Mouse (Mus musculus): ENCODE results near the gene Col19a1. TPM values are rescaled to one million over a fixed set of nuclear protein-coding genes. Genes with fewer than 3 reads are reported as not detected.
"Not testable (repeated sequence)": the region's sequence is repeated elsewhere in the genome, so short reads cannot be mapped to it uniquely, and the experiment has no call there.

The Col19a1 gene
- polyA plus RNA-seq (2016; fragmentation: Nextera tagmentation; extraction: Ambion mirVana) = 0.26 and 0.56 TPM in 2 replicates

DNA sequence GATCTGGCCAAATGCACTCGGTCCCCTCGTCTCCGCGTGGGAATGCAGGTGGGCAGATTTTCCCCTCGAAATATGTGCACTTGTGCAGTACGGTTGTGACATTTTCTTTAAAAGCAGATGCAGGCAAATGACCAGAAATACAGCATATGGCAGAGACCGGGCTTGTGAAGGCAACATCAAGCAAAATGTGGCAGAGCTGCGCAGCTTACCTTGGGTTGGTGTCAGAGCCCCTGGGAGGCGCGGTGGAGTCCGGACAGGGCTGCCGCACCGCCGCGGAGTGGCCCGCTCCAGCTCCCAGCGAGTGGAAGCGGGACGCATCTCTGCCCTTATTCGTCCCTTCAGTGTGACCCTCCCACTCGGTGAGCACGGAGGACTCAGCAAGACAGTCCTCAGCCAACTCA lies at the start of gene Col19a1:
Gene Col19a1 (minus strand): TSS at position 332 of the 401 bp plus-strand sequence.
- Histone ChIP-seq H3K27ac (peak within 1 kb of the TSS; percentile 66), H3K36me3 (no peaks in the 10 kb centered on the region), H3K27me3 (ENCODE audit: low read depth, poor library complexity, severe bottlenecking) (peaks cover 69% of the 10 kb centered on the region), H3K4me3 (peak within 1 kb of the TSS; percentile 61), H3K9me3 (replicated peaks) (no peaks in the 10 kb centered on the region), H3K4me1 (peaks cover 10% of the 10 kb centered on the region)
- DNase-seq (ENCODE audit: low spot score) = peak; percentile 53
- WGBS = 3% methylated on average over 22 of the region's 22 CpGs

DNA sequence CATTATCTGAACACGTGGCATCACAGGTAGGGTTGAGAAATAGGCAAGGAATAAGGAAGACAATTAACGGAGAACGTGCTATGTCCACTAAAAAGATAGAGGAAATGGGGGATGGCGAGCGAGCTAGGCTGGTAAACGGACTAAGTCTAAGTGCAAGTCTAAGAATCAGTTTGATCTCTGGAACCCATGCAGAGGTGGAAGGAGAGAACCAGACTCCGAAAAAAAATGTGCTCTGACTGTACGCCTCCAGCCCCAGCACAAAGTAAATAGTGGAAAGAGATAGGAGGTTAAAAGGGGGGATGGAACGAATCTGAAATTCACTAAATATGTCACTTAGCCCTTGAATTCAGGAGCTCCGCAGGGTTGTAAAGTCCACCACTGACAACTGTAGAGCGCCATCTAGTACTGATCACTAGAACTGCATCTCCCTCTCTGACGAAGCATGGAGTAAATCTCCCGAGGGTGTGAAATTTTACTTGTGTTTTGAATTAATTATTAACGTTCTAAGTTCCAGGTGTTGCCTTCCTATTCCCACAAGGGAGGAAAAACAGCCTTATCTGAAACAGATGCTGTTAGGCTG lies 46.4 kb upstream of the Col19a1 start:
- H3K4me1 ChIP-seq = no peaks in the 10 kb centered on the region
- WGBS = 40% methylated on average over 14 of the region's 14 CpGs

DNA sequence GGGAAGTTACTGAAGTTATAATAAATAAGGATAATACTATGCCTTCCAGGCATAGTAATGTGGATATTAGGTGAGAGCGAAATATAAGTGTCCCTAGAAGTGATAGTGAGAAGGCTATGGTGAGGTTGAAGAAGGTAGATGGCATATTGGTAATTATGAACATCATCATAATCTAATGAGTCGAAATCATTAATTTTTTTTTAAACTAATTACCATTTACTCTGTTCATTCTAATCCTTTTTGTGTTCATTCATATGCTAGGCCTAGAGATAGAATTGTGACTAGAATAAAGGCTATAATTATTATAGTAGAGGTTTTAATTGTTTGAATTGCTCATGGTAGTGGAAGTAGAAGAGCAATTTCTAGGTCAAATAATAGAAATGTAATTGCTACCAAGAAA lies 25.3 kb upstream of the Col19a1 start:
- H3K4me1 ChIP-seq; H3K9me3 ChIP-seq (replicated peaks); DNase-seq (ENCODE audit: low spot score); H3K36me3 ChIP-seq; H3K27me3 ChIP-seq (ENCODE audit: low read depth, poor library complexity, severe bottlenecking); H3K27ac ChIP-seq; H3K4me3 ChIP-seq: not testable (repeated sequence)
- under 1% methylated on average over 1 of the region's 2 CpGs for WGBS

More for the DNA sequence above, 46.4 kb upstream of the Col19a1 start:
- DNase-seq (ENCODE audit: low spot score) = peak; percentile 31
- H3K9me3 ChIP-seq (replicated peaks) = no peaks in the 10 kb centered on the region
- no peaks in the 10 kb centered on the region for H3K36me3 ChIP-seq
- no peaks in the 10 kb centered on the region for H3K27me3 ChIP-seq (ENCODE audit: low read depth, poor library complexity, severe bottlenecking)
- no peak overlapping the region for H3K27ac ChIP-seq
- no peak overlapping the region for H3K4me3 ChIP-seq

DNA sequence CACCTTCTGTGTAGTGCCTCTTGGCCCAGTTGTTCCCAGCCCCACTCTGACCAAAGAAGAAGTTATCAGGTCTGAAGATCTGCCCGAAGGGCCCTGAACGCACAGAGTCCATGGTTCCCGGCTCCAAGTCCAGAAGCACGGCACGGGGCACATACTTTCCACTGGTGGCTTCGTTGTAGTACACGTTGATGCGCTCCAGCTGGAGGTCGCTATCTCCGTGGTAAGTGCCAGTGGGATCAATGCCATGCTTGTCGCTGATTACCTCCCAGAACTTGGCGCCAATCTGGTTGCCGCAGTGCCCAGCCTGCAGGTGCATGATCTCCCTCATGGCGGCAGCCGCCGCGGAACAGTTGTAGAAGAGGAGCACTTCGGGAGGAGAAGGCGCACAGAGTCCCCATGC lies 7.8 kb upstream of the Col19a1 start:
- Histone ChIP-seq H3K4me1 (no peaks in the 10 kb centered on the region), H3K9me3 (replicated peaks) (no peaks in the 10 kb centered on the region), H3K36me3 (no peaks in the 10 kb centered on the region), H3K27ac (no peak overlapping the region), H3K27me3 (ENCODE audit: low read depth, poor library complexity, severe bottlenecking) (no peaks in the 10 kb centered on the region), H3K4me3 (no peak overlapping the region)
- DNase-seq (ENCODE audit: low spot score) = no peak
- WGBS = 98% methylated on average over 19 of the region's 19 CpGs

DNA sequence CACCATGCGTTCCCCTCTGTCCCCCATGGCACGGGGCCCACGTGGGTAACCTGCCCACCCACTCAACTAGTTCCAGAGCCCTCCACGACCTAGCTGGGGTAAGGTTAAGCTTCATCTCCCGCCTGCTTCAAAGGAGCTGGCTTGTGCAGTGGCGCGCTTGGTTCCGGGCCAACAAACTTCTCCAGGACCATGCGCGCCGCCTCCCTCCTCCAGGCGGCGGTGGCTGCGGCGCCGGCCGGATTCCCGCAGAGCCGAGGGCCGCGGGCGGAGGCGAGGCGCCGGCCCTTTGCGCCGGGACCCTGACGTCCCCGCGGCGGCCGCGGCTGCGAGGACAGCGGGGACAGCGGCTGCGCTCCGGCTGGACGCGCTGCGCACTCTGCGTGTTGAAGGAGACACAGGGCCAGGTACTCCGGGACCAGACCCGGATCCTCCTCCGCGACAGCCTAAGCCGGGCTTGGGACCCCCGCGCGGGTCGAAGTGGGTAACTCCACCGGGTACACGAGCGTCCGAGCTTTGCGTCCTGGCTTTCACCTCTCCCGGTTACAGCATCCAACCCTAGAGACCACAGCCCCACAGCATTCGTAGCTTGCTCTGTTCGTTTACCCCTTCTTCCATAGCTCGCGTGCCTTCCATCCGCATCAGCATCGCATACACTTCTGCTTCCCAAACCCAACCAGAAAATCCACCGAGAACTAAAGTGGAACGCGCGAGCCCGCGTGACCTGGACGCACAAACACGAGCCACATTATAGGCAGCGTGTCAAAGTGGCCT lies 717 bp downstream of the Col19a1 start:
- peaks cover 10% of the 10 kb centered on the region for H3K4me1 ChIP-seq
- peak; percentile 65 for DNase-seq (ENCODE audit: low spot score)
- peaks cover 69% of the 10 kb centered on the region for H3K27me3 ChIP-seq (ENCODE audit: low read depth, poor library complexity, severe bottlenecking)
- WGBS = under 1% methylated on average over 72 of the region's 72 CpGs
- no peaks in the 10 kb centered on the region for H3K36me3 ChIP-seq
- H3K27ac ChIP-seq = peak overlapping the region; percentile 66
- H3K4me3 ChIP-seq = peak overlapping the region; percentile 61
- H3K9me3 ChIP-seq (replicated peaks) = no peaks in the 10 kb centered on the region

DNA sequence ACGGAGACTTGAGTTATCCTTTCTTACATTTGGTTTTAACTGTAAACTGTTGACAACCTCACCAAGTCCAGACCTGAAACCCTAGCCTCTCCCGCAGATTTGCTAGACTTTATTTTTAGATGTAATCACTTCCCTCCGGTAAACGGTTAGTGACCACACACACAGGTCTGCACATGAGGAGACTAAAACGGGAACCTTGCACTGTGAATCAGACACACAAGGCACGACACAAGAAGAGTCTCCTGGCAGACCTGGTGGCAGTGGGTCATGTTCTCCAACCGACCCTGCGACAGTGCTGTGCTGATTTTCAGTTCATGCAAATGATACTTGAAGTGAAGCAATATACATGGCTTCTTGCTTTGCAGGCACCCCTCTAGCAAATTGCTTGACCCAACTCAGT lies 14.7 kb downstream of the Col19a1 start:
- no peaks in the 10 kb centered on the region for H3K4me1 ChIP-seq
- H3K9me3 ChIP-seq (replicated peaks) = no peaks in the 10 kb centered on the region
- 84% methylated on average over 8 of the region's 8 CpGs for WGBS
- H3K27me3 ChIP-seq (ENCODE audit: low read depth, poor library complexity, severe bottlenecking) = no peaks in the 10 kb centered on the region
- no peak overlapping the region for H3K27ac ChIP-seq
- H3K36me3 ChIP-seq = no peaks in the 10 kb centered on the region
- no peak for DNase-seq (ENCODE audit: low spot score)
- H3K4me3 ChIP-seq = no peak overlapping the region

DNA sequence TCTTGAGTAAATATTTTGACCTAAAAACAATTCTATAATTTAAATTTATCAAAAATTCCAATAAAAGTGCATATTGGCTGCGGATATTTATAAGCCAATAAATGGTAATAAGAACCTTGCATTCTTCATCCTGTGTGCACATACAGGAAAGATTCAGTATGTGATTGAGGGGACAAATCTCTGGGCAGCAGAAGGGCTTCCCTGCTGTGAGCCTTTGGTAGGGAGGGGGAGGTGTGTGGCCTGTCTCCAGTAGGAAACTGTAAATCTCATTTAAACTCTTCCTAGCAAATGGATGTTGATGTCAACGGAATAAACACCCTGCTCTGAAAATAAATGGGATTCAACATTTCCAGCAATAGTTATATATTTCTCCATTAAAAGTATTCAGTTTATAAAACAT lies 23.2 kb downstream of the Col19a1 start:
- H3K36me3 ChIP-seq = no peaks in the 10 kb centered on the region
- 47% methylated on average over 2 of the region's 2 CpGs for WGBS
- no peak overlapping the region for H3K4me3 ChIP-seq
- H3K27me3 ChIP-seq (ENCODE audit: low read depth, poor library complexity, severe bottlenecking) = no peaks in the 10 kb centered on the region
- no peak for DNase-seq (ENCODE audit: low spot score)
- peaks cover 13% of the 10 kb centered on the region for H3K4me1 ChIP-seq
- H3K27ac ChIP-seq = no peak overlapping the region
- H3K9me3 ChIP-seq (replicated peaks) = no peaks in the 10 kb centered on the region

DNA sequence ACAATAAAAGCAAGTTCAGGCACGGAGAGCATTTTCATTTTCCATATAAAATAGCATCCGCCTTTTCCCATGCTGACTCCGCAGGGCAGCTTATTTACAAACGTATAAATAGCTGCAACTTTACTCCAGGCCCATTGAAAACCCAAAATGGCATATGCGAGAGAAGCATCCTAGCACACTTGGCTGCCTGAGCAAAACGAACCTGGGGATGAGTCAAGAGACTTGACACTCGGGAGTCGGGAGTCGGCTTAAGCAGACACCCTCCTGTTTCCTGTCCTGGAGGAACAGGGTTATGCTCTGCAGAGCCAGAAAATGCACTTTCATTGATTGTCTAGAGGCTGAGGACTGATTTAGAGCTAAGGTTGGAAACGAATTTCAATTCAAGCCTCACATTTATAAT lies 29.3 kb downstream of the Col19a1 start:
- no peak for DNase-seq (ENCODE audit: low spot score)
- no peaks in the 10 kb centered on the region for H3K27me3 ChIP-seq (ENCODE audit: low read depth, poor library complexity, severe bottlenecking)
- peaks cover 6% of the 10 kb centered on the region; the same call in 1 of the 2 replicates for H3K4me1 ChIP-seq
- WGBS = 64% methylated on average over 10 of the region's 10 CpGs
- H3K27ac ChIP-seq = no peak overlapping the region
- no peaks in the 10 kb centered on the region for H3K36me3 ChIP-seq
- H3K9me3 ChIP-seq (replicated peaks) = no peaks in the 10 kb centered on the region
- no peak overlapping the region for H3K4me3 ChIP-seq

DNA sequence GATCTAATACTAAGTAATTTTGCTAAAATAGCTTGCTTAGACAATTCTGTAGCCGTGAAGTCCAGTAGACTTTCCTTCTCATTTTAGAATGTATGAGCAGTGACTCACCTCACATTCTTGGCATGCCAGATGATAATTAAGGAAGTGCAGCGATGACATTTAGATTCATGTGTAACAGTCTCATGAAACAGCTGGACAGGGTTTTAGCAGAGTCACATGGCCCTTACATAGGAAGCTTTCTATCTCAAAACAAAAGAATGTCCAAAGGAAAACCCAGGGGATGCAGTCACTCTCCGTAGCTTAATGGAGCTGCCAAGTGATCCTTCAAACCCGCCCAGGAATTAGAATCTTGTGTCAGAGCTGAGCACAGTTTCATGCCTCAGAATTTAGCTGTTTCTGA lies 33.8 kb downstream of the Col19a1 start:
- H3K4me1 ChIP-seq = peaks cover 9% of the 10 kb centered on the region; the same call in 1 of the 2 replicates
- DNase-seq (ENCODE audit: low spot score) = no peak
- H3K36me3 ChIP-seq = no peaks in the 10 kb centered on the region
- 63% methylated on average over 4 of the region's 4 CpGs for WGBS
- H3K4me3 ChIP-seq = no peak overlapping the region
- H3K27me3 ChIP-seq (ENCODE audit: low read depth, poor library complexity, severe bottlenecking) = no peaks in the 10 kb centered on the region
- H3K27ac ChIP-seq = no peak overlapping the region
- no peaks in the 10 kb centered on the region for H3K9me3 ChIP-seq (replicated peaks)

DNA sequence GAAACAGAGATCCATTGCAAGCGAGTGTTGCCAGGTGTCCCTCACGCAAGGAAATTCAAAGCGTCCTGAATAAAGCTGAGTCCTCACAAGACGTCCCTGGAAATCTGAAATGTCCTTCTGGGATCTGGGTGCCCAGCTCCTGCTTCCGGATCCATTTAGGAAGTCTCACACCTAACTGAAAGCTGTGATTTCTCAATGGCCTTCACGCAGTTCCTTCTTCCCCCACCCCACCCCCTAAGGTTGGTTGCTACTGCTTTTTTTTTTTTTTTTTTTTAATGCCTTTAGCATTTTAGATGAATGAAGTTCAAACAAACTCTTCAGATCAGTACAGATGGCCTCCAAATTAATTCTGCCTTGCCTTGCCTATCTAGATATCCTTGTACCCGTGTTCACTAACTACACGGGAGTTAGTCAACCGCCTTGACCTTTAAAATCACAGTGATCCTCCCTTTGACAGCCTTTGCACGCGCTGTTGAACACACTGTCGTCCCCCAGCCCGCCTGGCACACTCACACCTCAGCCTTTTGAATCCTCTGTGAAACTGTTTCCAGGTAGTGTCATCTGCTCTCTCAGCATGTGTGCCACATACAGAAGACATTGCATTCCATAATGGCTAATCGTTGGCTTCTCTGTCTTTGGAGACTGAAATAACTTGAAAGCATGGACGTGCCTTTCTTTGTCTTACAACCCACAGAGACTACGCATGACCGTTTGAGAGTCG lies 36.6 kb downstream of the Col19a1 start:
- DNase-seq (ENCODE audit: low spot score) = no peak
- no peaks in the 10 kb centered on the region for H3K36me3 ChIP-seq
- no peaks in the 10 kb centered on the region for H3K9me3 ChIP-seq (replicated peaks)
- no peaks in the 10 kb centered on the region for H3K27me3 ChIP-seq (ENCODE audit: low read depth, poor library complexity, severe bottlenecking)
- WGBS = 78% methylated on average over 18 of the region's 18 CpGs
- no peak overlapping the region for H3K27ac ChIP-seq
- H3K4me1 ChIP-seq = peaks cover 9% of the 10 kb centered on the region; the same call in 1 of the 2 replicates
- no peak overlapping the region for H3K4me3 ChIP-seq

DNA sequence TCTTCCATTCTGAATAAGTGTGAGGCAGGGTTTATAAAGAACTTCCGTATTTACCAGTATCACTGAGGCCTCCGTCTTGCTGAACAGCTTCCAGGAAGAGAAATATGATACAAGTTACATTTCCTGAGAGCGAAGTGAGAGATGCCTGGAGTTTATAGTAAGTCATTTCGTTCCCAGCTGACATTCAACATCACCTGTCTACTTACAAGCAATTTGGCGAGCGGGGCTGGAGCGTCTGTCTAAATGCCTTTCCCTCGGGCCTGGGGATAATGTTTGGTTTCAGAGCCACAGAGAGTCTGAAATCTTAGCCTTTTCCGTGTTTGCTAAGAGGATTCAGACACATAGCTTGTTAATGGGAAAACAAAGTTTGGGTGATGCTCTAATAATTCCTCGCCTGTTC lies 37.2 kb downstream of the Col19a1 start:
- Histone ChIP-seq H3K27me3 (ENCODE audit: low read depth, poor library complexity, severe bottlenecking) (no peaks in the 10 kb centered on the region), H3K9me3 (replicated peaks) (no peaks in the 10 kb centered on the region), H3K36me3 (no peaks in the 10 kb centered on the region), H3K4me3 (no peak overlapping the region), H3K4me1 (peaks cover 9% of the 10 kb centered on the region; the same call in 1 of the 2 replicates), H3K27ac (no peak overlapping the region)
- no peak for DNase-seq (ENCODE audit: low spot score)
- WGBS = 61% methylated on average over 10 of the region's 10 CpGs

DNA sequence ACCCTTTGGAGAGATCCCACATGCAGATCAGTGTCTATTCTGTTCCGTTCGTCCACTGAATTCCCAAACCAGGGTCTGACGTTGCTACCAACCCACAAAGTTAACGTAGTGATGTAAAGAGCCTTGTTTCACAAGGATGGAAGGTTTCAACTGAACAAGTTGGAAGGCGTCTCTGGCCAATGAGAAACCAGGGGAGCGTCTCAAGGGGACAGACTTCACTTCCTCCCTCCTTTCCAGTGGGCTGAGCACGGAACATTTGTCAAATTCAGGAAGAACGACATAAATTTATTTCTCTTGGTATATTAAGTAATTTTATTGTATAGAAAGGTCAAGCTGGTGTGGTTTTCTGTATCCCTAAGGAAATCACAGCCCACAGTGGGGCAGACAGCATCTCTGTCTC lies 38.2 kb downstream of the Col19a1 start:
- WGBS = 83% methylated on average over 8 of the region's 8 CpGs
- no peak for DNase-seq (ENCODE audit: low spot score)
- H3K27me3 ChIP-seq (ENCODE audit: low read depth, poor library complexity, severe bottlenecking) = no peaks in the 10 kb centered on the region

DNA sequence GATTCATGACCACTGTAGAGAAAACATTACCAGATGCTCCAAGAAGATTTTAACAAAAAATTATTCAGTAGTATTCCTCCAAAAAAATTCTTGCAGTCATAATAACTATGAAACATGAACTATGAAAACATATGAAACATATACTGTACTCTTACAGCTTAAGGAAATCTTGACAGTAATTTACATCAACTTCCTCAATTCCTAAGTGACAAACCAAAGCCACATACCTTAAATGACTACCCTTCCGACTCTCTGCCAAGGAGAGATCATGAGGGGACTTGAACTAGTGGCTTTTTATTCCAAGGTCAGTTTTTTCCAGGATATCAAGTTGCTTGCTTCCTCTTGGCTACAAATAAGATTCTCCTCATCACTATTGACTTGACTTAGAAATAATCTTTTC lies 39.7 kb downstream of the Col19a1 start:
- no peak overlapping the region for H3K4me3 ChIP-seq
- peaks cover 9% of the 10 kb centered on the region; the same call in 1 of the 2 replicates for H3K4me1 ChIP-seq
- WGBS = 91% methylated on average over 1 of the region's 1 CpGs
- H3K27ac ChIP-seq = no peak overlapping the region
- DNase-seq (ENCODE audit: low spot score) = no peak
- H3K27me3 ChIP-seq (ENCODE audit: low read depth, poor library complexity, severe bottlenecking) = no peaks in the 10 kb centered on the region
- no peaks in the 10 kb centered on the region for H3K9me3 ChIP-seq (replicated peaks)
- H3K36me3 ChIP-seq = no peaks in the 10 kb centered on the region

More for the DNA sequence above, 38.2 kb downstream of the Col19a1 start:
- H3K4me3 ChIP-seq = no peak overlapping the region
- peaks cover 9% of the 10 kb centered on the region; the same call in 1 of the 2 replicates for H3K4me1 ChIP-seq
- H3K36me3 ChIP-seq = no peaks in the 10 kb centered on the region
- no peak overlapping the region for H3K27ac ChIP-seq
- H3K9me3 ChIP-seq (replicated peaks) = no peaks in the 10 kb centered on the region
